Mouse (Mus musculus) urinary bladder, postnatal 4 days (tissue): ENCODE data around the gene Gm10718.
"Not testable (repeated sequence)": the region's sequence is repeated elsewhere in the genome, so short reads cannot be mapped to it uniquely, and the experiment has no call there.

Source experiments
- DNase-seq, 2 experiments: peaks; one replicate each; pipeline ENCODE4 v3.0.0; 2021 to 2022; ENCODE audit warnings: low spot score in 2 of 2

Gm10718 gene

DNA sequence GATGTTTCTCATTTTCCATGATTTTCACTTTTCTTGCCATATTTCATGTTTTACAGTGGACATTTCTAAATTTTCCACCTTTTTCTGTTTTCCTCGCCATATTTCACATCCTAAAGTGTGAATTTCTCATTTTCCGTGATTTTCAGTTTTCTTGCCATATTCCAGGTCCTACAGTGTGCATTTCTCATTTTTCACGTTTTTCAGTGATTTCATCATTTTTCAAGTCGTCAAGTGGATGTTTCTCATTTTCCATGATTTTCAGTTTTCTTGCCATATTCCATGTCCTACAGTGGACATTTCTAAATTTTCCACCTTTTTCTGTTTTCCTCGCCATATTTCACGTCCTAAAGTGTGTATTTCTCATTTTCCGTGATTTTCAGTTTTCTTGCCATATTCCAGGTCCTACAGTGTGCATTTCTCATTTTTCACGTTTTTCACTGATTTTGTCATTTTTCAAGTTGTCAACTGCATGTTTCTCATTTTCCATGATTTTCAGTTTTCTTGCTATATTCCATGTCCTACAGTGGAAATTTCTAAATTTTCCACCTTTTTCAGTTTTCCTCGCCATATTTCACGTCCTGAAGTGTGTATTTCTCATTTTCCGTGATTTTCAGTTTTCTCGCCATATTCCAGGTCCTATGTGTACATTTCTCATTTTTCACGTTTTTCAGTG, at the start of gene Gm10718:
TSS of gene Gm10718 (plus strand) at position 236 of the 673 bp plus-strand sequence.
- peak; percentile 59 to 63 for DNase-seq

DNA sequence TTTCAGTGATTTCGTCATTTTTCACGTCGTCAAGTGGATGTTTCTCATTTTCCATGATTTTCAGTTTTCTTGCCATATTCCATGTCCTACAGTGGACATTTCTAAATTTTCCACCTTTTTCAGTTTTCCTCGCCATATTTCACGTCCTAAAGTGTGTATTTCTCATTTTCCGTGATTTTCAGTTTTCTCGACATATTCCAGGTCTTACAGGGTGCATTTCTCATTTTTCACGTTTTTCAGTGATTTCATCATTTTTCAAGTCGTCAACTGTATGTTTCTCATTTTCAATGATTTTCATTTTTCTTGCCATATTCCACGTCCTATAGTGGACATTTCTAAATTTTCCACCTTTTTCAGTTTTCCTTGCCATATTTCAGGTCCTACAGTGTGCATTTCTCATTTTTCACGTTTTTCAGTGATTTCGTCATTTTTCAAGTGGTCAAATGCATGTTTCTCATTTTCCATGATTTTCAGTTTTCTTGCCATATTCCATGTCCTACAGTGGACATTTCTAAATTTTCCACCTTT, 22.8 kb upstream of the Gm10718 start, which contains the start of gene Gm10722:
TSS of gene Gm10722 (plus strand) at position 478 of the 528 bp plus-strand sequence.
- peak in 1 of 2 experiments; percentile 62 for DNase-seq

DNA sequence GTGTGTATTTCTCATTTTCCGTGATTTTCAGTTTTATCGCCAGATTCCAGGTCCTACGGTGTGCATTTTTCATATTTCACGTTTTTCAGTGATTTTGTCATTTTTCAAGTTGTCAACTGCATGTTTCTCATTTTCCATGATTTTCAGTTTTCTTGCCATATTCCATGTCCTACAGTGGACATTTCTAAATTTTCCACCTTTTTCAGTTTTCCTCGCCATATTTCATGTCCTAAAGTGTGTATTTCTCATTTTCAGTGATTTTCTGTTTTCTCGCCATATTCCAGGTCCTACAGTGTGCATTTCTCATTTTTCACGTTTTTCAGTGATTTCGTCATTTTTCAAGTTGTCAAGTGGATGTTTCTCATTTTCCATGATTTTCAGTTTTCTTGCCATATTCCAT, 22.3 kb upstream of the Gm10718 start:
- DNase-seq: peak in 1 of 2 experiments; percentile 75

DNA sequence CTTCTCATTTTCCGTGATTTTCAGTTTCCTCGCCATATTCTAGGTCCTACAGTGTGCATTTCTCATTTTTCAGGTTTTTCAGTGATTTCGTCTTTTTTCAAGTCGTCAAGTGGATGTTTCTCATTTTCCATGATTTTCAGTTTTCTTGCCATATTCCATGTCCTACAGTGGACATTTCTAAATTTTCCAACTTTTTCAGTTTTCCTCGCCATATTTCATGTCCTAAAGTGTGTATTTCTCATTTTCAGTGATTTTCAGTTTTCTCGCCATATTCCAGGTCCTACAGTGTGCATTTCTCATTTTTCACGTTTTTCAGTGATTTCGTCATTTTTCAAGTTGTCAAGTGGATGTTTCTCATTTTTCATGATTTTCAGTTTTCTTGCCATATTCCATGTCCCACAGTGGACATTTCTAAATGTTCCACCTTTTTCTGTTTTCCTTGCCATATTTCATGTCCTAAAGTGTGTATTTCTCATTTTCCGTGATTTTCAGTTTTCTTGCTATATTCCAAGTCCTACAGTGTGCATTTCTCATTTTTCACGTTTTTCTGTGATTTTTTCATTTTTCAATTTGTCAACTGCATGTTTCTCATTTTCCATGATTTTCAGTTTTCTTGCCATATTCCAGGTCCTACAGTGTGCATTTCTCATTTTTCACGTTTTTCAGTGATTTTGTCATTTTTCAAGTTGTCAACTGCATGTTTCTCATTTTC, 21.2 kb upstream of the Gm10718 start:
- DNase-seq: peak; percentile 100

DNA sequence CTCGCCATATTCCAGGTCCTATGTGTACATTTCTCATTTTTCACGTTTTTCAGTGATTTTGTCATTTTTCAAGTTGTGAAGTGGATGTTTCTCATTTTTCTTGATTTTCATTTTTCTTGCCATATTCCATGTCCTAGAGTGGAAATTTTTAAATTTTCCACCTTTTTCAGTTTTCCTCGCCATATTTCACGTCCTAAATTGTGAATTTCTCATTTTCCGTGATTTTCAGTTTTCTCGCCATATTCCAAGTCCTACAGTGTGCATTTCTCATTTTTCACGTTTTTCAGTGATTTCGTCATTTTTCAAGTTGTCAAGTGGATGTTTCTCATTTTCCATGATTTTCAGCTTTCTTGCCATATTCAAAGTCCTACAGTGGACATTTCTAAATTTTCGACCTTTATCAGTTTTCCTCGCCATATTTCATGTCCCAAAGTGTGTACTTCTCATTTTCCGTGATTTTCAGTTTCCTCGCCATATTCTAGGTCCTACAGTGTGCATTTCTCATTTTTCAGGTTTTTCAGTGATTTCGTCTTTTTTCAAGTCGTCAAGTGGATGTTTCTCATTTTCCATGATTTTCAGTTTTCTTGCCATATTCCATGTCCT, 20.5 kb upstream of the Gm10718 start, which contains the start of gene Gm11168:
TSS of gene Gm11168 (plus strand) at position 553 of the 603 bp plus-strand sequence.
- DNase-seq: peak in 1 of 2 experiments; percentile 59

DNA sequence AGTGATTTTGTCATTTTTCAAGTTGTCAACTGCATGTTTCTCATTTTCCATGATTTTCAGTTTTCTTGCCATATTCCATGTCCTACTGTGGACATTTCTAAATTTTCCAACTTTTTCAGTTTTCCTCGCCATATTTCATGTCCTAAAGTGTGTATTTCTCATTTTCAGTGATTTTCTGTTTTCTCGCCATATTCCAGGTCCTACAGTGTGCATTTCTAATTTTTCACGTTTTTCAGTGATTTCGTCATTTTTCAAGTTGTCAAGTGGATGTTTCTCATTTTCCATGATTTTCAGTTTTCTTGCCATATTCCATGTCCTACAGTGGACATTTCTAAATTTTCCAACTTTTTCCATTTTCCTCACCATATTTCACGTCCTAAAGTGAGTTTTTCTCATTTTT, 17.2 kb upstream of the Gm10718 start:
- DNase-seq: not testable (repeated sequence)

DNA sequence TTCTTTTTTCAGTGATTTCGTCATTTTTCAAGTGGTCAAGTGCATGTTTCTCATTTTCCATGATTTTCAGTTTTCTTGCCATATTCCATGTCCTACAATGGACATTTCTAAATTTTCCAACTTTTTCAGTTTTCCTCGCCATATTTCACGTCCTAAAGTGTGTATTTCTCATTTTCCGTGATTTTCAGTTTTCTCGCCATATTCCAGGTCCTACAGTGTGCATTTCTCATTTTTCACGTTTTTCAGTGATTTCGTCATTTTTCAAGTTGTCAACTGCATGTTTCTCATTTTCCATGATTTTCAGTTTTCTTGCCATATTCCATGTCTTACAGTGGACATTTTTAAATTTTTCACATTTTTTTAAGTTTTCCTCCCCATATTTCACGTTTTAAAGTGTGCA, 16.7 kb upstream of the Gm10718 start:
- peak; percentile 98 to 99 for DNase-seq

DNA sequence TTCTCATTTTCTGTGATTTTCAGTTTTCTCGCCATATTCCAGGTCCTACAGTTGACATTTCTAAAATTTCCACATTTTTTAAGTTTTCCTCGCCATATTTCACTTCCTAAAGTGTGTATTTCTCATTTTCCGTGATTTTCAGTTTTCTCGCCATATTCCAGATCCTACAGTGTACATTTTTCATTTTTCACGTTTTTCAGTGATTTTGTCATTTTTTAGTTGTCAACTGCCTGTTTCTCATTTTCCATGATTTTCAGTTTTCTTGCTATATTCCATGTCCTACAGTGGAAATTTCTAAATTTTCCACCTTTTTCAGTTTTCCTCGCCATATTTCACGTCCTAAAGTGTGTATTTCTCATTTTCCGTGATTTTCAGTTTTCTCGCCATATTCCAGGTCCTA, 16.1 kb upstream of the Gm10718 start:
- not testable (repeated sequence) for DNase-seq

DNA sequence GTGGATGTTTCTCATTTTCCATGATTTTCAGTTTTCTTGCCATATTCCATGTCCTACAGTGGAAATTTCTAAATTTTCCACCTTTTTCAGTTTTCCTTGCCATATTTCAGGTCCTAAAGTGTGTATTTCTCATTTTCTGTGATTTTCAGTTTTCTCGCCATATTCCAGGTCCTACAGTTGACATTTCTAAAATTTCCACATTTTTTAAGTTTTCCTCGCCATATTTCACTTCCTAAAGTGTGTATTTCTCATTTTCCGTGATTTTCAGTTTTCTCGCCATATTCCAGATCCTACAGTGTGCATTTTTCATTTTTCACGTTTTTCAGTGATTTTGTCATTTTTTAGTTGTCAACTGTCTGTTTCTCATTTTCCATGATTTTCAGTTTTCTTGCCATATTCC, 14.0 kb upstream of the Gm10718 start:
- DNase-seq: not testable (repeated sequence)

DNA sequence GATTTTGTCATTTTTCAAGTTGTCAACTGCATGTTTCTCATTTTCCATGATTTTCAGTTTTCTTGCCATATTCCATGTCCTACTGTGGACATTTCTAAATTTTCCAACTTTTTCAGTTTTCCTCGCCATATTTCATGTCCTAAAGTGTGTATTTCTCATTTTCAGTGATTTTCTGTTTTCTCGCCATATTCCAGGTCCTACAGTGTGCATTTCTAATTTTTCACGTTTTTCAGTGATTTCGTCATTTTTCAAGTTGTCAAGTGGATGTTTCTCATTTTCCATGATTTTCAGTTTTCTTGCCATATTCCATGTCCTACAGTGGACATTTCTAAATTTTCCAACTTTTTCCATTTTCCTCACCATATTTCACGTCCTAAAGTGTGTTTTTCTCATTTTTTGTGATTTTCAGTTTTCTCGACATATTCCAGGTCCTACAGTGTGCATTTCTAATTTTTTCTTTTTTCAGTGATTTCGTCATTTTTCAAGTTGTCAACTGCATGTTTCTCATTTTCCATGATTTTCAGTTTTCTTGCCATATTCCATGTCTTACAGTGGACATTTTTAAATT, 11.2 kb upstream of the Gm10718 start:
- DNase-seq: not testable (repeated sequence)

DNA sequence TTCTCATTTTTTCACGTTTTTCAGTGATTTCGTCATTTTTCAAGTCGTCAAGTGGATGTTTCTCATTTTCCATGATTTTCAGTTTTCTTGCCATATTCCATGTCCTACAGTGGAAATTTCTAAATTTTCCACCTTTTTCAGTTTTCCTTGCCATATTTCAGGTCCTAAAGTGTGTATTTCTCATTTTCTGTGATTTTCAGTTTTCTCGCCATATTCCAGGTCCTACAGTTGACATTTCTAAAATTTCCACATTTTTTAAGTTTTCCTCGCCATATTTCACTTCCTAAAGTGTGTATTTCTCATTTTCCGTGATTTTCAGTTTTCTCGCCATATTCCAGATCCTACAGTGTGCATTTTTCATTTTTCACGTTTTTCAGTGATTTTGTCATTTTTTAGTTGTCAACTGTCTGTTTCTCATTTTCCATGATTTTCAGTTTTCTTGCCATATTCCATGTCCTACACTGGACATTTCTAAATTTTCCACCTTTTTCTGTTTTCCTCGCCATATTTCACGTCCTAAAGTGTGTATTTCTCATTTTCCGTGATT, 10.5 kb upstream of the Gm10718 start, which contains the start of gene Gm10721:
TSS of gene Gm10721 (plus strand) at position 408 of the 547 bp plus-strand sequence.
- DNase-seq: not testable (repeated sequence)

DNA sequence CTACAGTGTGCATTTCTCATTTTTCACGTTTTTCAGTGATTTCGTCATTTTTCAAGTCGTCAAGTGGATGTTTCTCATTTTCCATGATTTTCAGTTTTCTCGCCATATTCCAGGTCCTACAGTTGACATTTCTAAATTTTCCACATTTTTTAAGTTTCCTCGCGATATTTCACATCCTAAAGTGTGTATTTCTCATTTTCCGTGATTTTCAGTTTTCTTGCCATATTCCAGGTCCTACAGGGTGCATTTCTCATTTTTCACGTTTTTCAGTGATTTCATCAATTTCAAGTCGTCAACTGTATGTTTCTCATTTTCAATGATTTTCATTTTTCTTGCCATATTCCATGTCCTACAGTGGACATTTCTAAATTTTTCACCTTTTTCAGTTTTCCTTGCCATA, 8.0 kb upstream of the Gm10718 start, which contains the start of gene Gm10720:
TSS of gene Gm10720 (plus strand) at position 301 of the 400 bp plus-strand sequence.
- DNase-seq: not testable (repeated sequence)

DNA sequence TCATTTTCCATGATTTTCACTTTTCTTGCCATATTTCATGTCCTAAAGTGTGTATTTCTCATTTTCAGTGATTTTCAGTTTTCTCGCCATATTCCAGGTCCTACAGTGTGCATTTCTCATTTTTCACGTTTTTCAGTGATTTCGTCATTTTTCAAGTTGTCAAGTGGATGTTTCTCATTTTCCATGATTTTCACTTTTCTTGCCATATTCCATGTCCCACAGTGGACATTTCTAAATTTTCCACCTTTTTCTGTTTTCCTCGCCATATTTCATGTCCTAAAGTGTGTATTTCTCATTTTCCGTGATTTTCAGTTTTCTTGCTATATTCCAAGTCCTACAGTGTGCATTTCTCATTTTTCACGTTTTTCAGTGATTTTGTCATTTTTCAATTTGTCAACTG, 7.5 kb upstream of the Gm10718 start:
- peak in 1 of 2 experiments; percentile 49 for DNase-seq

DNA sequence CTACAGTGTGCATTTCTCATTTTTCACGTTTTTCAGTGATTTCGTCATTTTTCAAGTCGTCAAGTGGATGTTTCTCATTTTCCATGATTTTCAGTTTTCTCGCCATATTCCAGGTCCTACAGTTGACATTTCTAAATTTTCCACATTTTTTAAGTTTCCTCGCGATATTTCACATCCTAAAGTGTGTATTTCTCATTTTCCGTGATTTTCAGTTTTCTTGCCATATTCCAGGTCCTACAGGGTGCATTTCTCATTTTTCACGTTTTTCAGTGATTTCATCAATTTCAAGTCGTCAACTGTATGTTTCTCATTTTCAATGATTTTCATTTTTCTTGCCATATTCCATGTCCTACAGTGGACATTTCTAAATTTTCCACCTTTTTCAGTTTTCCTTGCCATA, 6.2 kb upstream of the Gm10718 start, which contains the start of gene Gm10719:
TSS of gene Gm10719 (plus strand) at position 301 of the 400 bp plus-strand sequence.
- not testable (repeated sequence) for DNase-seq

DNA sequence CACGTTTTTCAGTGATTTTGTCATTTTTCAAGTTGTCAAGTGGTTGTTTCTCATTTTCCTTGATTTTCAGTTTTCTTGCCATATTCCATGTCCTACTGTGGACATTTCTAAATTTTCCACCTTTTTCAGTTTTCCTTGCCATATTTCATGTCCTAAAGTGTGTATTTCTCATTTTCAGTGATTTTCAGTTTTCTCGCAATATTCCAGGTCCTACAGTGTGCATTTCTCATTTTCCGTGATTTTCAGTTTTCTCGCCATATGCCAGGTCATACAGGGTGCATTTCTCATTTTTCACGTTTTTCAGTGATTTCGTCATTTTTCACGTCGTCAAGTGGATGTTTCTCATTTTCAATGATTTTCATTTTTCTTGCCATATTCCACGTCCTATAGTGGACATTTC, 4.4 kb upstream of the Gm10718 start:
- peak; percentile 96 to 100 for DNase-seq

DNA sequence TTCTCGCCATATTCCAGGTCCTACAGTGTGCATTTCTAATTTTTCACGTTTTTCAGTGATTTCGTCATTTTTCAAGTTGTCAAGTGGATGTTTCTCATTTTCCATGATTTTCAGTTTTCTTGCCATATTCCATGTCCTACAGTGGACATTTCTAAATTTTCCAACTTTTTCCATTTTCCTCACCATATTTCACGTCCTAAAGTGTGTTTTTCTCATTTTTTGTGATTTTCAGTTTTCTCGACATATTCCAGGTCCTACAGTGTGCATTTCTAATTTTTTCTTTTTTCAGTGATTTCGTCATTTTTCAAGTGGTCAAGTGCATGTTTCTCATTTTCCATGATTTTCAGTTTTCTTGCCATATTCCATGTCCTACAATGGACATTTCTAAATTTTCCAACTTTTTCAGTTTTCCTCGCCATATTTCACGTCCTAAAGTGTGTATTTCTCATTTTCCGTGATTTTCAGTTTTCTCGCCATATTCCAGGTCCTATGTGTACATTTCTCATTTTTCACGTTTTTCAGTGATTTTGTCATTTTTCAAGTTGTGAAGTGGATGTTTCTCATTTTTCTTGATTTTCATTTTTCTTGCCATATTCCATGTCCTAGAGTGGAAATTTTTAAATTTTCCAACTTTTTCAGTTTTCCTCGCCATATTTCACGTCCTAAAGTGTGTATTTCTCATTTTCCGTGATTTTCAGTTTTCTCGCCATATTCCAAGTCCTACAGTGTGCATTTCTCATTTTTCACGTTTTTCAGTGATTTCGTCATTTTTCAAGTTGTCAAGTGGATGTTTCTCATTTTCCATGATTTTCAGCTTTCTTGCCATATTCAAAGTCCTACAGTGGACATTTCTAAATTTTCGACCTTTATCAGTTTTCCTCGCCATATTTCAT, 3.3 kb upstream of the Gm10718 start:
- peak; percentile 92 to 99 for DNase-seq

DNA sequence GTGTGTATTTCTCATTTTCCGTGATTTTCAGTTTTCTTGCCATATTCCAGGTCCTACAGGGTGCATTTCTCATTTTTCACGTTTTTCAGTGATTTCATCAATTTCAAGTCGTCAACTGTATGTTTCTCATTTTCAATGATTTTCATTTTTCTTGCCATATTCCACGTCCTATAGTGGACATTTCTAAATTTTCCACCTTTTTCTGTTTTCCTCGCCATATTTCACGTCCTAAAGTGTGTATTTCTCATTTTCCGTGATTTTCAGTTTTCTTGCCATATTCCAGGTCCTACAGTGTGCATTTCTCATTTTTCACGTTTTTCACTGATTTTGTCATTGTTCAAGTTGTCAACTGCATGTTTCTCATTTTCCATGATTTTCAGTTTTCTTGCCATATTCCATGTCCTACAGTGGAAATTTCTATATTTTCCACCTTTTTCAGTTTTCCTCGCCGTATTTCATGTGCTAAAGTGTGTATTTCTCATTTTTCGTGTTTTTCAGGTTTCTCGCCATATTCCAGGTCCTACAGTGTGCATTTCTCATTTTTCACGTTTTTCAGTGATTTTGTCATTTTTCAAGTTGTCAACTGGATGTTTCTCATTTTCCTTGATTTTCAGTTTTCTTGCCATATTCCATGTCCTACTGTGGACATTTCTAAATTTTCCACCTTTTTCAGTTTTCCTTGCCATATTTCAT, 885 bp upstream of the Gm10718 start:
- DNase-seq: peak; percentile 90 to 97

DNA sequence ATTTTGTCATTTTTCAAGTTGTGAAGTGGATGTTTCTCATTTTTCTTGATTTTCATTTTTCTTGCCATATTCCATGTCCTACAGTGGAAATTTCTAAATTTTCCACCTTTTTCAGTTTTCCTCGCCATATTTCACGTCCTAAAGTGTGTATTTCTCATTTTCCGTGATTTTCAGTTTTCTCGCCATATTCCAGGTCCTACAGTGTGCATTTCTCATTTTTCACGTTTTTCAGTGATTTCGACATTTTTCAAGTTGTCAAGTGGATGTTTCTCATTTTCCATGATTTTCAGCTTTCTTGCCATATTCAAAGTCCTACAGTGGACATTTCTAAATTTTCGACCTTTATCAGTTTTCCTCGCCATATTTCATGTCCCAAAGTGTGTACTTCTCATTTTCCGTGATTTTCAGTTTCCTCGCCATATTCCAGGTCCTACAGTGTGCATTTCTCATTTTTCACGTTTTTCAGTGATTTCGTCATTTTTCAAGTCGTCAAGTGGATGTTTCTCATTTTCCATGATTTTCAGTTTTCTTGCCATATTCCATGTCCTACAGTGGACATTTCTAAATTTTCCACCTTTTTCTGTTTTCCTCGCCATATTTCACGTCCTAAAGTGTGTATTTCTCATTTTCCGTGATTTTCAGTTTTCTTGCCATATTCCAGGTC, 770 bp downstream of the Gm10718 start:
- peak; percentile 89 to 93 for DNase-seq

DNA sequence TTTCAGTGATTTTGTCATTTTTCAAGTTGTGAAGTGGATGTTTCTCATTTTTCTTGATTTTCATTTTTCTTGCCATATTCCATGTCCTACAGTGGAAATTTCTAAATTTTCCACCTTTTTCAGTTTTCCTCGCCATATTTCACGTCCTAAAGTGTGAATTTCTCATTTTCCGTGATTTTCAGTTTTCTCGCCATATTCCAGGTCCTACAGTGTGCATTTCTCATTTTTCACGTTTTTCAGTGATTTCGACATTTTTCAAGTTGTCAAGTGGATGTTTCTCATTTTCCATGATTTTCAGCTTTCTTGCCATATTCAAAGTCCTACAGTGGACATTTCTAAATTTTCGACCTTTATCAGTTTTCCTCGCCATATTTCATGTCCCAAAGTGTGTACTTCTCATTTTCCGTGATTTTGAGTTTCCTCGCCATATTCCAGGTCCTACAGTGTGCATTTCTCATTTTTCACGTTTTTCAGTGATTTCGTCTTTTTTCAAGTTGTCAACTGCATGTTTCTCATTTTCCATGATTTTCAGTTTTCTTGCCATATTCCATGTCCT, 1.6 kb downstream of the Gm10718 start, which contains the start of gene Gm10717:
TSS of gene Gm10717 (plus strand) at position 506 of the 556 bp plus-strand sequence.
- peak; percentile 76 to 91 for DNase-seq
